Mouse (Mus musculus): ENCODE measurements around the gene Slc10a4.

DNA sequence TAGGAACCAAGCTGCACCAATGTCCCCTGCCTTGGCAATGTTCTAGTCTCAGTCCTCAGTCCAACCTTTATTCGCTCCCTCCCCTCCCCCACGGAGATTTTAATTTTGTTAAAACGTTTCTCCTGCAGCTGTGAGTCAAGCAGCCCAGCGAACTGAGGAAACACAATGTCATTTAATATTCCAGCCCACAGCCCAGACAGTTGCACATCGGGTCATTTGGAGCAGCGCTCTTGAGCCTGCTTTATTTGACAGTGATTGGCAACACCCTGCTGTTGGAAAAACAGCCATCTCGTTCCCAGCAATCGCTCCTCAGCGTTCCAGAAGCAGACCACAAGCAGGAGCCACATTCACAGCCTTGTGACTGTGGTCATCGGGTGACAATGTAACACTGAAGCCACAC lies 11.3 kb upstream of the Slc10a4 start:
- TF ChIP-seq POLR2A (IDR thresholded peaks at IDR 0.05; ENCODE audit: insufficient read depth, low read length) (no peak), EP300 (IDR thresholded peaks at IDR 0.05; ENCODE audit: insufficient read depth, low read depth, low read length) (no peak)
